Mouse (Mus musculus) lung, postnatal 0 days (tissue): ENCODE results near the gene Tm7sf3. TPM values are rescaled to one million over a fixed set of nuclear protein-coding genes. Genes with fewer than 3 reads are reported as not detected.

Experiments
- ATAC-seq: fragments of 200-750 bp; cut with Nextera tagmentation; 2 replicates; pipeline ENCODE4 v1.8.0; 2017; ENCODE audit warnings: moderate library complexity
- DNase-seq: peaks from one replicate; pipeline ENCODE4 v3.0.0-alpha.2; 2016; ENCODE audit warnings: low spot score
- H3K27ac ChIP-seq: fragments of 300-500 bp; sonication (generic); 2 replicates; pipeline ENCODE4 v1.5.1; 2014; ENCODE audit warnings: antibody characterized with exemption, mild to moderate bottlenecking, low read length, mixed read lengths
- H3K27me3 ChIP-seq: fragments of 300-500 bp; sonication (generic); replicated peaks from 2 replicates; pipeline ENCODE4 v1.6.1; 2014; ENCODE audit warnings: low read length, mixed read lengths; ENCODE audit not compliant: insufficient read depth
- H3K36me3 ChIP-seq: fragments of 300-500 bp; sonication (generic); 2 replicates; pipeline ENCODE4 v1.6.1; 2014; ENCODE audit warnings: low read length, mixed read lengths; ENCODE audit not compliant: insufficient read depth
- H3K4me1 ChIP-seq: fragments of 300-500 bp; sonication (generic); 2 replicates; pipeline ENCODE4 v1.6.1; 2014; ENCODE audit warnings: antibody characterized with exemption, low read depth, low read length, mixed read lengths; ENCODE audit not compliant: insufficient read depth
- H3K4me2 ChIP-seq: fragments of 300-500 bp; sonication (generic); replicated peaks from 2 replicates; pipeline ENCODE4 v1.6.1; 2014; ENCODE audit warnings: low read depth, mild to moderate bottlenecking, low read length, moderate library complexity, mixed read lengths
- H3K4me3 ChIP-seq: fragments of 300-500 bp; sonication (generic); 2 replicates; pipeline ENCODE4 v1.5.1; 2014; ENCODE audit warnings: low read depth, low read length
- H3K9ac ChIP-seq: fragments of 300-500 bp; sonication (generic); replicated peaks from 2 replicates; pipeline ENCODE4 v1.6.1; 2014; ENCODE audit warnings: low read depth, mild to moderate bottlenecking
- H3K9me3 ChIP-seq: fragments of 300-500 bp; sonication (generic); 2 replicates; pipeline ENCODE4 v1.6.1; 2016; ENCODE audit warnings: low read length, mixed read lengths
- CTCF ChIP-seq: IDR thresholded peaks from 2 replicates; pipeline ENCODE4 v1.5.1; 2016; ENCODE audit warnings: antibody characterized with exemption, mild to moderate bottlenecking
- EP300 ChIP-seq: IDR thresholded peaks from 2 replicates; pipeline ENCODE4 v1.6.1; 2016; ENCODE audit warnings: antibody characterized with exemption, mild to moderate bottlenecking, control low read depth
- WGBS: fragments of 180-500 bp; shearing (Covaris S2); extraction: QIAGEN DNeasy Blood & Tissue Kit; methylation state at CpG from one replicate; pipeline ENCODE4 v1.1.7; 2014; 5-methylcytosine and 5-hydroxymethylcytosine counted together
- polyA plus RNA-seq: library from polyadenylated mRNA; unstranded; fragments of >200 nt; fragmentation: Nextera tagmentation; extraction: Ambion mirVana; gene quantifications from 2 replicates; pipeline ENCODE4 v1.2.1, GENCODE M21; 2015

Tm7sf3 gene
- polyA plus RNA-seq, 1 experiment from 2014 or later = 21.7 TPM

DNA sequence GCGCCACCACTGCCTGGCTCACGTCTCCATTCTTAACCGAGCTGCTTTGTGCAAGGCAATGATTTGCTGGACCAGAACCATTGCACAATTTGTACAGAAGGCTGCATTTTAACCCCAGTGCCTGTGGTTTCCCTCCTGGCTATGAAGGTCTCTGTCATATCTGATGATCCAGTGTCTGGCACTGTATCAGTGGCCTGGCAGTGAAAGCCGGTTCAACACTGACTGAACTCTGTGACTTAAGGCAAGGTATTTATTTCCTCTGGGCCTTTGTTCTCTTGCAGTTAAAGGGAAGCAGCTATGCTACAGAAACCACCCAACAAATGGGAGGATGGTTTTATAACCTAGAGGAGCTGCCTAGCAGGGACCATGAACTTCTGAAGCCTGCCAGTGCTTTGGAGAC lies 11.7 kb downstream of the Tm7sf3 start:
- Histone ChIP-seq H3K4me1 (0 out of 2 replicates have a peak, but pooled peaks cover 3% of the 10 kb centered on the region), H3K27me3 (no peaks in the 10 kb centered on the region), H3K4me2 (no peak overlapping the region), H3K36me3 (no peaks in the 10 kb centered on the region), H3K4me3 (no peak overlapping the region), H3K27ac (no peak overlapping the region), H3K9ac (no peak overlapping the region), H3K9me3 (no peaks in the 10 kb centered on the region)
- no peak for TF ChIP-seq EP300
- TF ChIP-seq CTCF = no peak
- ATAC-seq (no peak), DNase-seq (no peak)
- 74% methylated on average over 4 of the region's 4 CpGs for WGBS

DNA sequence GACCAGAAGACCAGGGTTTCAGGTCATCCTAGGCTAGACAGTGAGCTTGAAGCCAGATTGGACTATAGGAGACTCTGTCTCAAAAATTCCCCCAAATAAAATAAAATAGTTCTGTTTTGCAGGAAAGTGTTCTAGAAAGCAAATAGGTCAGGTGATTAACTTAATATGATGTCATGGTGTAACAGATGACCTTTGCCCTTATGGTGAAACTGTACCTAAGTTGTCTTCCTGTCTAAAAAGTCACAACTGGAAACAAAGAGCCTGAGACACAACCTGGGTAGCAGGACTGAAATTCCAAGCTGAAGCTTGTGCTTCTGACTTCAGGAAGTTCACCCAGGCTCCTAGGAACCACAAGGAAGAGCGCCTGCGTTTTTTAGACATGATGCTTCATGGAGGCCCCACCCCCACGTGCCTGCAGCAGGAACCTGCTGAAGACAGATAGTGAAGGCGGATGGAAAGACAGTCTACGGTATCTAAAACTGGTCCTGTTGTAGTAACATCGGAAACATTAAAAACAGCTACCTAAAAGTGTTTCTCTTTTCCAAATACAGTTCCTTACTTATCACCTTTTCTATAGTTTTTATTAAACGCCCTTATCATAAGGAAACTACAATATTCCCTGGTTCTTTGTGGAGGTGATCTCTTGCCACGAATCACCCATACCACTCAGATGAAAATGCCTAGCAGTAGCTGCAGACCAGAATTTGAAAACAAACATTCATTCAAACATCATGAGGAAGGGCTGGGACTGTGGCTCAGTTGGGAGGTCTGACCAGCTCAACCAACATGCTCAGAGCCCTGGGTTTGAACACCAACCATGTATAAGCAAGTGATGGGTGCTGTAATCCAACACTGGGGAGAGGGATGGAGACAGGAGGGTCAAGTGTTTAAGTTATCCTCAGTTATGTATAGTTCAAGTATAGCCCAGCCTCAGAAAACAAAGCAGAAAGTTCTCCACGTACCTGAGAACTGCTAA lies 12.6 kb downstream of the Tm7sf3 start:
- no peak overlapping the region for H3K4me2 ChIP-seq
- DNase-seq (no peak), ATAC-seq (no peak)
- H3K4me1 ChIP-seq = 0 out of 2 replicates have a peak, but pooled peaks cover 3% of the 10 kb centered on the region
- no peak for TF ChIP-seq EP300
- no peak for TF ChIP-seq CTCF
- WGBS = 74% methylated on average over 9 of the region's 9 CpGs
- no peaks in the 10 kb centered on the region for H3K9me3 ChIP-seq
- no peaks in the 10 kb centered on the region for H3K36me3 ChIP-seq
- H3K4me3 ChIP-seq = no peak overlapping the region
- no peak overlapping the region for H3K27ac ChIP-seq
- no peaks in the 10 kb centered on the region for H3K27me3 ChIP-seq
- H3K9ac ChIP-seq = no peak overlapping the region

DNA sequence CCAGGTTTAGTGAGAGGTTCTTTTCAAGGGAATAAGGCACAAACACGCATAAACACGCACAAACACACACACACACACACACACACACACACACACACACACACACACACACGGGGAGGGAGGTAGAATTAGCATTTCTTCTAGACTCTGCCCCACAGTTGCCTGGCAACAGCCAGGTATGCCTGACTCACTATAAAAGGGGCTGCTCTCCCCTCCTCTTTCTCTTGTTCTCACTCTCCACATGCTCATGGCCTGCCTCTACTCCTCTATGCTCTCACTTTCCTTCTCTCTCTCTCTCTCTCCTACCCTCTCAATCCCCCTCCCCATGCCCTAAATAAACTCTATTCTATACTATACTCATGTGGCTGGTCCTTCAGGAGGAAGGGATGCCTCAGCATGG lies 14.5 kb downstream of the Tm7sf3 start:
- ATAC-seq = no peak
- Histone ChIP-seq H3K27ac (no peak overlapping the region), H3K27me3 (no peaks in the 10 kb centered on the region), H3K4me1 (0 out of 2 replicates have a peak, but pooled peaks cover 1% of the 10 kb centered on the region), H3K4me2 (no peak overlapping the region), H3K9me3 (no peaks in the 10 kb centered on the region), H3K9ac (no peak overlapping the region), H3K36me3 (no peaks in the 10 kb centered on the region), H3K4me3 (no peak overlapping the region)
- TF ChIP-seq CTCF = no peak
- TF ChIP-seq EP300 = no peak
- DNase-seq = no peak
- 100% methylated on average over 1 of the region's 3 CpGs for WGBS

DNA sequence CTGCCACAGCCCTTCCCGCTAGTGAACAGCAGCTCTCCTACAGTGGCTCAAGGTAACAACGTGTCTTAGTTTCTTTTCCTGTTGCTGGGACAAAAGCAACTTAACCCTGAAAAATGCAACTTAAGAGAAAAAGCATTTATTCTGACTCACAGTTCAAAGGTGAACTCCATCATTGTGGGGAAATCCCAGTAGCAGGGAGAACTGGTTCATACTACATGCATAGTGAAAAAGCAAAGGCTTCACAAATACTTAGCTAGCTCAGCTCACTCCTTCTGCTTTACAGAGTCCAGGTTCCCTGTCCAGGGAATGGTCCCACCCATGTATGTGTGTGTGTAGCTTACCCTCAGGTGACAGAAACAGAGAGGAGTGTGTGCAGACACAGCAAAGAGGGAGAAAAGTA lies 26.0 kb downstream of the Tm7sf3 start:
- no peaks in the 10 kb centered on the region for H3K27me3 ChIP-seq
- DNase-seq (no peak), ATAC-seq (no peak)
- H3K9me3 ChIP-seq = no peaks in the 10 kb centered on the region
- H3K36me3 ChIP-seq = peaks cover 10% of the 10 kb centered on the region
- TF ChIP-seq CTCF = no peak
- no peak for TF ChIP-seq EP300
- H3K9ac ChIP-seq = no peak overlapping the region
- H3K4me1 ChIP-seq = no peaks in the 10 kb centered on the region
- H3K4me2 ChIP-seq = no peak overlapping the region
- no peak overlapping the region for H3K4me3 ChIP-seq
- no peak overlapping the region for H3K27ac ChIP-seq
- 82% methylated on average over 2 of the region's 2 CpGs for WGBS

DNA sequence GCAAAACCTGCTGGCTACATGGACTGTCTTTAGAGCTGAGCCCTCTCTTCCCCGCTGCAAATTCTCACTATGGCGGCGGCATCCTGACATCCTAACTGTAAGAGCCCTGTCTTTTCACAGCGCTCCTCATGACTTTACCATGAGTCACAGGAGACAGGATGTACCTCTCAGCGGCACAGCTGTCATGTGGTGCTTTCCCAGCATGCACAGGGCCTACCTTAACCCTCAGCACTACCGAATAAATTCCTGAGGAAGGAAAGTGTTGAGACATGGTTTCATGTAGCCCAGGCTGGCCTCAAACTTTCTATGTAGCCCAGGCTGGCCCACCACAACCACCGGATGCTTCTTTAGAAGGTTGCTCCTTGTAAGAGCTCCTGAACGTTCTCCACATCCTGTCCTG lies 26.7 kb downstream of the Tm7sf3 start:
- Histone ChIP-seq H3K9ac (no peak overlapping the region), H3K36me3 (peaks cover 10% of the 10 kb centered on the region), H3K27ac (no peak overlapping the region), H3K4me1 (no peaks in the 10 kb centered on the region), H3K27me3 (no peaks in the 10 kb centered on the region), H3K4me3 (no peak overlapping the region), H3K4me2 (no peak overlapping the region), H3K9me3 (no peaks in the 10 kb centered on the region)
- no peak for ATAC-seq
- DNase-seq = no peak
- WGBS = 96% methylated on average over 8 of the region's 8 CpGs
- TF ChIP-seq EP300 (no peak), CTCF (no peak)

DNA sequence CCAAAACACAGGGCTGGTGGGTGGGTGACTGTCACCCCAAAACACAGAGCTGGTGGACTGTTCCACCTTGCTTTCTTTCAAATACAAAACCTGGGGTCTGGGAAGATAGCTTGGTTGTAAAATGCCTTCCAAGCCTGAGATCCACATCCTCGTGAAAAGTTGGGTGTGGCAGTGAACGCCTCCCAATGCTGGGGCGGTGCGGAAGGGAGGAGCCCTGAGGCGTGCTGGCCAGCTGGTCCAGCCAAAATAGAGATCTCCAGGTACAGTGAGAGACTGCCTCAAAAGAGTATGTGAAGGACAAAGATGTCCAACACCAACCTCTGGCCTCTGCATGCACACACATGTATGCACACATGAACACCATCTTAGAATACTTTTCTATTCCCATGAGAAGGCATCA lies 28.1 kb downstream of the Tm7sf3 start:
- ATAC-seq (no peak), DNase-seq (no peak)
- peaks cover 10% of the 10 kb centered on the region for H3K36me3 ChIP-seq
- no peak overlapping the region for H3K4me2 ChIP-seq
- H3K4me3 ChIP-seq = no peak overlapping the region
- 94% methylated on average over 5 of the region's 5 CpGs for WGBS
- H3K9ac ChIP-seq = no peak overlapping the region
- TF ChIP-seq CTCF (no peak), EP300 (no peak)
- no peaks in the 10 kb centered on the region for H3K9me3 ChIP-seq
- no peak overlapping the region for H3K27ac ChIP-seq
- no peaks in the 10 kb centered on the region for H3K27me3 ChIP-seq
- no peaks in the 10 kb centered on the region for H3K4me1 ChIP-seq
